Mouse (Mus musculus): Measurements from ENCODE around the gene Hivep3. TPM values are rescaled to one million over a fixed set of nuclear protein-coding genes. Genes with fewer than 3 reads are reported as not detected.

Gene Hivep3
- polyA plus RNA-seq, 1 experiment from 2014 or later, result 4.2 TPM

GRCm38 (mm10) chr4:120000881-120001280 is 267.3 kb downstream of the Hivep3 start:
- WGBS, result 84% methylated on average over 7 of the region's 7 CpGs
- Histone ChIP-seq H3K4me1 (no peaks in the 10 kb centered on the region), H3K9ac (no peak overlapping the region), H3K4me2 (no peak overlapping the region), H3K9me3 (no peaks in the 10 kb centered on the region), H3K27me3 (no peaks in the 10 kb centered on the region), H3K36me3 (replicated peaks) (no peaks in the 10 kb centered on the region), H3K27ac (no peak overlapping the region), H3K4me3 (replicated peaks) (no peak overlapping the region)
- ATAC-seq (ENCODE audit: low FRiP score), result no peak

DNA sequence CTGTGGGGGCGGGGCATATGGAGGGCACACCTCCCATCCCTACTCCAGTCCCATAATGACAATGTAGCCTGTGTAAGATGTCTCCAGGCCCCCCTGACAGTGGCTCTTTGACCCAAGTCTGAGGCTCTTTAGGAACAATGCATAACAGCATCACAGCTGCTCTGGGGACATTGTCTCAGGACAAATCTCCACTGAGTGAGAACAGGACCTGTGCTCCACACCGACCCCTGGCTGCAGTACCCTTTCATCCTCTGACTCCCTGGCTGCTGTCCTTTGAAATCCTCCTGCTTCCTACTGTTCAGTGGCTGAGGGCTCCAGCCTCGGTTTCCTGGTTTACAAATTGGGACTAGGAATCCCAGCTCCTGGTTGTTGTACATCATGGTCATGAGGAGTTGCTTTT is 269.4 kb downstream of the Hivep3 start:
- Histone ChIP-seq H3K36me3 (replicated peaks) (no peaks in the 10 kb centered on the region), H3K9ac (no peak overlapping the region), H3K4me1 (no peaks in the 10 kb centered on the region), H3K9me3 (no peaks in the 10 kb centered on the region), H3K4me2 (no peak overlapping the region), H3K27me3 (no peaks in the 10 kb centered on the region), H3K27ac (no peak overlapping the region), H3K4me3 (replicated peaks) (no peak overlapping the region)
- no peak for ATAC-seq (ENCODE audit: low FRiP score)
- 48% methylated on average over 3 of the region's 3 CpGs for WGBS

DNA sequence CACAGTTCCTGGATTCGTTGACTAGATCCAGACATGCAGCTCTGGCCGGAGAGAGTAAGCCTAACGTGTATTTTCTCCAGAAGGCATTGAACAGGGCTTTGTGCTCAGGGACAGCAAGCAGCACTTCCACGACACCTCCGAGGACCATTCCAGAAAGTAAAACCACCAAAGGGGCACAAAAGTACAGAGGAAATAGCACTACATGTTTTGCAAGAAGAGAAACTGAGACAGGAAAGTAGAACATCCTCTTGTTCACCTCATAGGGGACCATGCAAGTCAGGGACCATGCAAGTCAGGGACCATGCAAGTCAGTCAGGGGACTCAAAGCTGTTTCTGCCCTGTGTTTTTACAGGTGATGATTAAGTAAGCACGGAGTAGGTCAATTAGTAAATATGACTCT is 272.5 kb downstream of the Hivep3 start:
- Histone ChIP-seq H3K9me3 (no peaks in the 10 kb centered on the region), H3K27ac (no peak overlapping the region), H3K4me2 (no peak overlapping the region), H3K9ac (no peak overlapping the region), H3K36me3 (replicated peaks) (no peaks in the 10 kb centered on the region), H3K4me1 (no peaks in the 10 kb centered on the region), H3K27me3 (no peaks in the 10 kb centered on the region; the same call in 1 of the 2 replicates), H3K4me3 (replicated peaks) (no peak overlapping the region)
- no peak for ATAC-seq (ENCODE audit: low FRiP score)
- WGBS, result 82% methylated on average over 6 of the region's 6 CpGs

DNA sequence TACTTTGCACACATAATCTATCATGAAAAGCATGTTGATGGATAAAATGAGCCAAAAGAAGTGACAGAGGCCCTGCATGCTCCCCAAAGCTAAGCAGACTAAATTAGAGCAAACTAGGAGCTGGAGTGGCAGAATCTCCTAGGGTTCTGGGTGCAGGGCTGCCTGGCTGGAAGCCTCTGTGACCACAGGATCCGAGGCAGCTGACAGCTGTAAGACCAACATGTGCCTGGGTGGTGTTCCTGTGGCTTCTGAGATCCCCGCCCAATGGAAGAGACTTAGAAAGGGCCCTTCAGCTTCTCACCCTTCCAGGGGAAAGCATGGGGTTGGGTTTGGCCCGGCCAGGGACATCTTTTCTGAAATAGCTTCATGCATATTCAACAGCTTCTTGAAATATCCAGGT is 274.3 kb downstream of the Hivep3 start:
- Histone ChIP-seq H3K27me3 (no peaks in the 10 kb centered on the region; the same call in 1 of the 2 replicates), H3K36me3 (replicated peaks) (no peaks in the 10 kb centered on the region), H3K4me3 (replicated peaks) (no peak overlapping the region), H3K27ac (no peak overlapping the region), H3K9ac (no peak overlapping the region), H3K4me2 (no peak overlapping the region), H3K9me3 (no peaks in the 10 kb centered on the region), H3K4me1 (no peaks in the 10 kb centered on the region)
- 69% methylated on average over 3 of the region's 3 CpGs for WGBS
- ATAC-seq (ENCODE audit: low FRiP score), result no peak

GRCm38 (mm10) chr4:120009151-120009550 is 275.6 kb downstream of the Hivep3 start:
- Histone ChIP-seq H3K27ac (no peak overlapping the region), H3K9me3 (no peaks in the 10 kb centered on the region), H3K27me3 (no peaks in the 10 kb centered on the region; the same call in 1 of the 2 replicates), H3K4me3 (replicated peaks) (no peak overlapping the region), H3K36me3 (replicated peaks) (no peaks in the 10 kb centered on the region), H3K9ac (no peak overlapping the region), H3K4me2 (no peak overlapping the region), H3K4me1 (no peaks in the 10 kb centered on the region)
- no peak for ATAC-seq (ENCODE audit: low FRiP score)
- WGBS, result 91% methylated on average over 2 of the region's 2 CpGs

- Histone ChIP-seq H3K9ac (no peak overlapping the region), H3K27ac (no peak overlapping the region), H3K4me1 (no peaks in the 10 kb centered on the region), H3K27me3 (no peaks in the 10 kb centered on the region; the same call in 1 of the 2 replicates), H3K4me3 (replicated peaks) (no peak overlapping the region), H3K36me3 (replicated peaks) (no peaks in the 10 kb centered on the region), H3K9me3 (no peaks in the 10 kb centered on the region), H3K4me2 (no peak overlapping the region)
- ATAC-seq (ENCODE audit: low FRiP score), result no peak
- 75% methylated on average over 10 of the region's 10 CpGs for WGBS
Observed at GRCm38 (mm10) chr4:120011788-120012187, 278.2 kb downstream of the Hivep3 start.

DNA sequence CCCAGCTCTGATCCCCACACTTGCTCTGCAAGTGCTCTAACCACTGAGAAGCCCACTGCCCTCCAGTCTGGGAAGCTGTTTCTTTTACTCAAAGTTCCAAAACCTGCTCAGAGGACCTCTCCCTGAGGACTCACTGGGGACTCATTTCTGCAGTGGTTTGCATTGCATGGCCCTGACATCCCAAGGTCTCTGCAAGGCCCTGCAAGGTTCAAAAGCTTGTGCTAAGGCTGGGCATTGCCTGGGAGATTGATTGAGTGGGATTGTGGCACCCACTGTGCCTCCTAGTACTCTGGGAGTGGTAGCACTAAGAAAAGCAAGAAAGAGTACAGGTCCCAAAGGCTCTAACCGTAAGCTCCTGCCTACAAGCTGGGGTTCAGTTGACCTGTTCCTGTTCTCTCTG is 279.3 kb downstream of the Hivep3 start:
- no peaks in the 10 kb centered on the region; the same call in 1 of the 2 replicates for H3K27me3 ChIP-seq
- H3K9ac ChIP-seq, result no peak overlapping the region
- H3K36me3 ChIP-seq (replicated peaks), result no peaks in the 10 kb centered on the region
- no peak overlapping the region for H3K4me3 ChIP-seq (replicated peaks)
- no peaks in the 10 kb centered on the region for H3K9me3 ChIP-seq
- H3K4me2 ChIP-seq, result no peak overlapping the region
- no peak for ATAC-seq (ENCODE audit: low FRiP score)
- 100% methylated on average over 1 of the region's 1 CpGs for WGBS
- no peaks in the 10 kb centered on the region for H3K4me1 ChIP-seq
- no peak overlapping the region for H3K27ac ChIP-seq

DNA sequence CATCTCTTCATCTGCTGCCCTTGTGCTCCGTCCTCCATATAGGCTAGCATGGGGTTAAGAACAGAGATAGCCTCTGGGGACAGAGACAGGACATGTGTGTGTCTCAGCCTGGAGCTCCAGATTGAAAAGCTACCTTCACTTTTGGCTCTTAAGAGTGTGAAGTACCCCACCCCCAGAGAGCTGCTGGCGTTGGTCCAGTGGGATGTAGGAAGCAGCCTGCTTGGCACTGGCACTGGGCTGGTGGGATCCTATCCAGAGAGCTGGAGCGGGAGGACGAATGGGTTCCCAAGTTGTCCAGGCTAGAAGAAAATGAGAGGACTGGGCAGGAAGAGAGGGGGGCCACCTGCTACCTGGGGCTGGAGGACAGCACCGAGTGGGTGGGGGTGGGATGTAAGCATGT is 284.8 kb downstream of the Hivep3 start:
- no peaks in the 10 kb centered on the region for H3K9me3 ChIP-seq
- 89% methylated on average over 5 of the region's 5 CpGs for WGBS
- no peak overlapping the region for H3K4me2 ChIP-seq
- H3K9ac ChIP-seq, result no peak overlapping the region
- no peak for ATAC-seq (ENCODE audit: low FRiP score)
- H3K27ac ChIP-seq, result no peak overlapping the region
- no peaks in the 10 kb centered on the region; the same call in 1 of the 2 replicates for H3K27me3 ChIP-seq
- H3K4me1 ChIP-seq, result no peaks in the 10 kb centered on the region
- H3K36me3 ChIP-seq (replicated peaks), result no peaks in the 10 kb centered on the region
- H3K4me3 ChIP-seq (replicated peaks), result no peak overlapping the region

GRCm38 (mm10) chr4:120022392-120022791 is 288.8 kb downstream of the Hivep3 start:
- ATAC-seq (ENCODE audit: low FRiP score), result no peak
- 73% methylated on average over 3 of the region's 3 CpGs for WGBS
- H3K4me1 ChIP-seq, result 0 out of 2 replicates have a peak, but pooled peaks cover 5% of the 10 kb centered on the region
- H3K27me3 ChIP-seq, result no peaks in the 10 kb centered on the region
- no peak overlapping the region for H3K9ac ChIP-seq
- no peak overlapping the region for H3K4me3 ChIP-seq (replicated peaks)
- H3K36me3 ChIP-seq (replicated peaks), result no peaks in the 10 kb centered on the region
- no peaks in the 10 kb centered on the region for H3K9me3 ChIP-seq
- H3K27ac ChIP-seq, result no peak overlapping the region
- no peak overlapping the region for H3K4me2 ChIP-seq

GRCm38 (mm10) chr4:120023221-120023840 is 289.7 kb downstream of the Hivep3 start:
- H3K9ac ChIP-seq, result no peak overlapping the region
- ATAC-seq (ENCODE audit: low FRiP score), result no peak
- H3K4me3 ChIP-seq (replicated peaks), result no peak overlapping the region
- H3K4me1 ChIP-seq, result 0 out of 2 replicates have a peak, but pooled peaks cover 5% of the 10 kb centered on the region
- 92% methylated on average over 4 of the region's 4 CpGs for WGBS
- H3K27me3 ChIP-seq, result 0 out of 2 replicates have a peak, but pooled peaks cover 4% of the 10 kb centered on the region
- no peaks in the 10 kb centered on the region for H3K36me3 ChIP-seq (replicated peaks)
- H3K9me3 ChIP-seq, result no peaks in the 10 kb centered on the region
- H3K4me2 ChIP-seq, result no peak overlapping the region
- H3K27ac ChIP-seq, result no peak overlapping the region

DNA sequence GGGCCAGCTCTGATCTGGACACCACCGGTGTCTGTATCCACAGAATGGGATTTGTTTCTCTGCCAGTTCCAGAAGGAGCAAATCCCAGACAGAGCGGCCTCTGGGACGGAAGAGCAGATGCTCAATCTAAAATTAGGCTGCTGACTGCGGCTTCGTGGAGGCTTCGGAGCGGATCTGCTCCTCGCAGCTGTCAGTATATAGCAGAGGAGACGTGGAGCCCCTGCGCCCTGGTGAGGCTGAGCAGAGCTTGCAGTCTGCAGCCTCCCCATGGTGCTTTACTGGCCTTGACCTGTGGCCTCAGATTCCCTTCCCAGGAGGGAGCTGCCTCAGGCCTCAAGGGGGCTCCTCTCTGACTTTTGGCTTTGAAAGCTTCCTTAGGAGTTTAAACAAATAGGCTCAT is 290.5 kb downstream of the Hivep3 start:
- Histone ChIP-seq H3K4me2 (no peak overlapping the region), H3K27ac (no peak overlapping the region), H3K4me1 (0 out of 2 replicates have a peak, but pooled peaks cover 5% of the 10 kb centered on the region), H3K4me3 (replicated peaks) (no peak overlapping the region), H3K9ac (no peak overlapping the region), H3K36me3 (replicated peaks) (no peaks in the 10 kb centered on the region), H3K9me3 (no peaks in the 10 kb centered on the region), H3K27me3 (peaks cover 10% of the 10 kb centered on the region; the same call in 1 of the 2 replicates)
- ATAC-seq (ENCODE audit: low FRiP score), result no peak
- 64% methylated on average over 10 of the region's 10 CpGs for WGBS

GRCm38 (mm10) chr4:120027671-120028070 is 294.1 kb downstream of the Hivep3 start:
- Histone ChIP-seq H3K36me3 (replicated peaks) (no peaks in the 10 kb centered on the region), H3K4me2 (no peak overlapping the region), H3K9ac (no peak overlapping the region), H3K27me3 (peaks cover 39% of the 10 kb centered on the region), H3K4me3 (replicated peaks) (no peak overlapping the region), H3K9me3 (no peaks in the 10 kb centered on the region), H3K4me1 (0 out of 2 replicates have a peak, but pooled peaks cover 5% of the 10 kb centered on the region), H3K27ac (no peak overlapping the region)
- WGBS, result 88% methylated on average over 1 of the region's 1 CpGs
- ATAC-seq (ENCODE audit: low FRiP score), result no peak

GRCm38 (mm10) chr4:120029937-120030336 is 296.4 kb downstream of the Hivep3 start:
- H3K4me3 ChIP-seq (replicated peaks), result no peak overlapping the region
- peaks cover 62% of the 10 kb centered on the region for H3K27me3 ChIP-seq
- H3K9ac ChIP-seq, result no peak overlapping the region
- no peaks in the 10 kb centered on the region for H3K9me3 ChIP-seq
- no peaks in the 10 kb centered on the region for H3K36me3 ChIP-seq (replicated peaks)
- no peak overlapping the region for H3K4me2 ChIP-seq
- ATAC-seq (ENCODE audit: low FRiP score), result no peak
- no peak overlapping the region for H3K27ac ChIP-seq
- WGBS, result 92% methylated on average over 1 of the region's 1 CpGs
- peaks cover 7% of the 10 kb centered on the region for H3K4me1 ChIP-seq
